Mouse (Mus musculus) embryonic facial prominence, embryonic 13.5 days (tissue): ENCODE results near the gene Gm3411. TPM values are rescaled to one million over a fixed set of nuclear protein-coding genes. Genes with fewer than 3 reads are reported as not detected.
"Not testable (repeated sequence)": the region's sequence is repeated elsewhere in the genome, so short reads cannot be mapped to it uniquely, and the experiment has no call there.

Experiments
- ATAC-seq: fragments of 200-750 bp; cut with Nextera tagmentation; 2 replicates; pipeline ENCODE4 v1.8.0; 2017; ENCODE audit warnings: low read depth; ENCODE audit not compliant: insufficient number of reproducible peaks, insufficient read depth, low FRiP score, low TSS enrichment
- H3K27ac ChIP-seq: fragments of 300-500 bp; sonication (generic); 2 replicates; pipeline ENCODE4 v1.5.1; 2015; ENCODE audit warnings: moderate library complexity, mild to moderate bottlenecking, inconsistent platforms
- H3K27me3 ChIP-seq: fragments of 300-500 bp; sonication (generic); 2 replicates; pipeline ENCODE4 v1.6.1; 2015; ENCODE audit warnings: mild to moderate bottlenecking, inconsistent platforms
- H3K36me3 ChIP-seq: fragments of 300-500 bp; sonication (generic); 2 replicates; pipeline ENCODE4 v1.6.1; 2015; ENCODE audit warnings: mild to moderate bottlenecking, inconsistent platforms
- H3K4me1 ChIP-seq: fragments of 300-500 bp; sonication (generic); 2 replicates; pipeline ENCODE4 v1.6.1; 2015; ENCODE audit warnings: inconsistent platforms
- H3K4me2 ChIP-seq: fragments of 300-500 bp; sonication (generic); 2 replicates; pipeline ENCODE4 v1.6.1; 2015; ENCODE audit warnings: moderate library complexity, mild to moderate bottlenecking, inconsistent platforms
- H3K4me3 ChIP-seq: fragments of 300-500 bp; sonication (generic); 2 replicates; pipeline ENCODE4 v1.5.1; 2015; ENCODE audit warnings: mild to moderate bottlenecking, inconsistent platforms
- H3K9ac ChIP-seq: fragments of 300-500 bp; sonication (generic); 2 replicates; pipeline ENCODE4 v1.6.1; 2015; ENCODE audit warnings: mild to moderate bottlenecking, inconsistent platforms
- H3K9me3 ChIP-seq: fragments of 300-500 bp; sonication (generic); 2 replicates; pipeline ENCODE4 v1.6.1; 2016; ENCODE audit warnings: inconsistent platforms
- whole genome bisulfite sequencing: fragments of 180-500 bp; shearing (Covaris S2); methylation state at CpG from one replicate; pipeline ENCODE4 v1.1.7; 2015; ENCODE audit warnings: mixed read lengths; 5-methylcytosine and 5-hydroxymethylcytosine counted together
- polyA plus RNA-seq: library from polyadenylated mRNA; unstranded; fragments of >200 nt; fragmentation: Nextera tagmentation; extraction: Ambion mirVana; gene quantifications from 2 replicates; pipeline ENCODE4 v1.2.1, GENCODE M21; 2015

Gene Gm3411
- 1.3 and 1.7 TPM in 2 replicates for polyA plus RNA-seq

DNA sequence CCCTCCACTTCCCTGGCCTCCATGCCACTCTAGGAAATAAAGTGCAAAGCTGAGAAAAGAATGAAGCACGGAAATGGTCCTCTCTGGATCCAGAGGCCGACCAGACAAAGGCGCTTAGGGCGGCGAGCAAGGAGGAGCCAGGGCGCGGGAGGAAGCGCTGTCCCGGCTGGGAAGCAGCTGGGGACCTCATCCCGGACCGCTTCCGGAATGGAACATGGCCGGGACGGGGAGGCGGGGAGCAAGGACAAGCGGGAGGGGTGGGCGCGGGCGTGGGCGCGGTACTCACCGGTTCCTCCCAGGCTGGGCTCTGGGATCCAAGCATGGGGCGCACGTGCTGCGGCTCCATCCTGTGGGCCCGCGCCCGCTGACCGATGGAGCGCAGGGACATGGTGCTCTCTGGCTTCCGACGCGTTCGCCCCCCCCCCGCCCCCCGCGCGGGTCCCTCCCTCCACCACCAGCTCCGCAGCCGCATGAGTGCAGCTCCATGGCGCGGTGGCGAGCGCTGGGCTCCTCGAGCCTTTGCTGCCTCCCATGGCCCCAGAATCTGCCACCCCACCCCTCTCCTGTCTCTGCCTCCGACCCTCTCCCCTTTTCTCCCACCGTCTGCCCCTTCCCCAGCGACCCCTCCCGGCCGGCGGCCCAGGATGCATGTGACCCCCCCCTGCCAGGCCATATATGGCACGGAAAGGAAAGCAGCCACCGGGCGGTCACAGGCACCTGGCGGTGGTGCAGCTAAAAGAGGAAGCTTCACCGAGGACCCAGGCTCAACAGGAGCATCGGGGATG lies at the start of gene Gm3411:
TSS of gene Gm3411 (minus strand) at position 320 of the 785 bp plus-strand sequence.
- ATAC-seq, H3K36me3 ChIP-seq, H3K4me1 ChIP-seq, H3K27ac ChIP-seq, H3K9me3 ChIP-seq, H3K27me3 ChIP-seq: not testable (repeated sequence)
- Histone ChIP-seq H3K4me2 (peak within 1 kb of the TSS; percentile 72), H3K9ac (peak within 1 kb of the TSS; percentile 69), H3K4me3 (peak within 1 kb of the TSS; percentile 53)
- WGBS = 2% methylated on average over 53 of the region's 57 CpGs

DNA sequence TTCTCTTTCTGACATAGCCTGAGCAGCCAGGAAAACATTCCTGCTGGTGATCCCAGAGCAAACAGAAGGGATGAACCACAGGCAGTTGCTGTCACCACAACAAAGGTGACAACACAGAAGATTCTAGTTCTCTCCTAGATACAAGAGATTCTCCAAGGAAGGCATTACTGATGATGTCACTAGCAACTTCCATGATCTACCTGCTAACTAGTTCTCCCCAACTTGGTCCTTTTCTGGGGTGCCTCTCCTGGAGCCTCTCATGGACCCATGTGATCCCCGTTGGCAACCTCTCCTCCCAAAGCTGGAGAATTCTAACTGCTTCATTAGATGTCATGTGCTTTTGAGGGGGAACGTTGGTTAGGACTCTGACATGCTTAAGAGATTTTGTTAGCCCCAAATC lies 17.7 kb upstream of the Gm3411 start, which contains the start of gene Gm21103:
TSS of gene Gm21103 (minus strand) at position 101 of the 400 bp plus-strand sequence.
- H3K4me1 ChIP-seq, H3K9me3 ChIP-seq, H3K4me3 ChIP-seq, H3K27me3 ChIP-seq, H3K36me3 ChIP-seq, H3K4me2 ChIP-seq, ATAC-seq, H3K27ac ChIP-seq, H3K9ac ChIP-seq: not testable (repeated sequence)
- 92% methylated on average over 2 of the region's 2 CpGs for WGBS

DNA sequence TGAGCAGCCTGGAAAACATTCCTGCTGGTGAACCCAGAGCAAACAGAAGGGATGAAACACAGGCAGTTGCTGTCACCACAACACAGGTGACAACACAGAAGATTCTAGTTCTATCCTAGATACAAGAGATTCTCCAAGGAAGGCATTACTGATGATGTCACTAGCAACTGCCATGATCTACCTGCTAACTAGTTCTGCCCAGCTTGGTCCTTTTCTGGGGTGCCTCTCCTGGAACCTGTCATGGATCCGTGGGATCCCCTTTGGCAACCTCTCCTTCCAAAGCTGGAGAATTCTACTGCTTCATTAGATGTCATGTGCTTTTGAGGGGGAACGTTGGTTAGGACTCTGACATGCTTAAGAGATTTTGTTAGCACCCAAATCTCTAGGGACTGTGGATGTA lies 67.9 kb downstream of the Gm3411 start, which contains the start of gene Gm21560:
TSS of gene Gm21560 (minus strand) at position 101 of the 400 bp plus-strand sequence.
- not testable (repeated sequence) for H3K36me3 ChIP-seq, ATAC-seq, H3K27me3 ChIP-seq, H3K9me3 ChIP-seq, H3K27ac ChIP-seq, H3K4me1 ChIP-seq, H3K9ac ChIP-seq, H3K4me2 ChIP-seq, H3K4me3 ChIP-seq
- 82% methylated on average over 2 of the region's 2 CpGs for WGBS

Other genes starting within 250 kb of the Gm3411 start
- gene Gm6337, start 229.0 kb downstream of the Gm3411 start, polyA plus RNA-seq = not detected in 2 replicates
- gene Gm8206, start 193.3 kb downstream of the Gm3411 start, polyA plus RNA-seq = 0.98 and 2.1 TPM in 2 replicates
- gene Gm3468, start 178.6 kb downstream of the Gm3411 start, polyA plus RNA-seq = 1.6 and 2.2 TPM in 2 replicates
- gene Gm3476, start 161.4 kb downstream of the Gm3411 start, polyA plus RNA-seq = not detected in 2 replicates
- gene Gm21560, start 68.0 kb downstream of the Gm3411 start, polyA plus RNA-seq = not detected in 2 replicates
- gene Gm21103, start 17.6 kb upstream of the Gm3411 start, polyA plus RNA-seq = not detected in 2 replicates
- not detected in 2 replicates for gene Gm3618, start 56.4 kb upstream of the Gm3411 start, polyA plus RNA-seq
- not detected in 2 replicates for gene Gm16440, start 103.1 kb upstream of the Gm3411 start, polyA plus RNA-seq
- gene Gm3591, start 125.2 kb upstream of the Gm3411 start, polyA plus RNA-seq = 1.6 and 1.8 TPM in 2 replicates
- gene Gm3594, start 157.4 kb upstream of the Gm3411 start, polyA plus RNA-seq = not detected in 2 replicates